Mouse (Mus musculus): ENCODE results near the gene Noc4l.

GRCm38 (mm10) chr5:110609425-110609824 is 43.8 kb downstream of the Noc4l start:
- no peak for TF ChIP-seq ZNF384 (IDR thresholded peaks at IDR 0.05; ENCODE audit: low read depth, low read length)
- TF ChIP-seq ZC3H11A (IDR thresholded peaks at IDR 0.05; ENCODE audit: borderline replicate concordance, low read depth, low read length) = no peak
